Mouse (Mus musculus): Measurements from ENCODE around the gene Thsd4. TPM values are rescaled to one million over a fixed set of nuclear protein-coding genes. Genes with fewer than 3 reads are reported as not detected.
A peak's percentile ranks its signal among the peaks of the same experiment; 100 is the strongest.

The Thsd4 gene
- total RNA-seq, 1 experiment, result 1.6 TPM

DNA sequence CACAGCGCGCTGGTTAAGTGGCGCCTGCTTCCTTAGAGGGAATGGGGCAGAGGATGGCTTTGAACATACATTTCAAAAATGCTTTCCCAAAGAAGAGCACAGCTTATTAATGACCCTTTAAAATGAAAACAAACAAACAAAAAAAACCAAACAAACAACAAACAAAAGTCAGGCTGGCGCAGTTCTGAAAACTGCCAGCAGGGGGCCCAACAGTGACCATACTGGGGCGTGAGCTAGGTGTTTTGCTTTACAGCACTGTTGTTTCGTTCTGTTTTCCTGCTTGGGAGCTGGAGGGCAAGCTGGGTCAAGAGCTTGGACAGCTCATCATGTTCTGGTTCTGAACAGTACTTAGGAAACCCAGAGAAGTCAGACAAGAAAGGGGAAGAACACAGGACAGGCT is 278.3 kb downstream of the Thsd4 start:
- H3K9ac ChIP-seq (ENCODE audit: insufficient read depth, low read depth, low read length, poor library complexity, severe bottlenecking), result no peak overlapping the region

DNA sequence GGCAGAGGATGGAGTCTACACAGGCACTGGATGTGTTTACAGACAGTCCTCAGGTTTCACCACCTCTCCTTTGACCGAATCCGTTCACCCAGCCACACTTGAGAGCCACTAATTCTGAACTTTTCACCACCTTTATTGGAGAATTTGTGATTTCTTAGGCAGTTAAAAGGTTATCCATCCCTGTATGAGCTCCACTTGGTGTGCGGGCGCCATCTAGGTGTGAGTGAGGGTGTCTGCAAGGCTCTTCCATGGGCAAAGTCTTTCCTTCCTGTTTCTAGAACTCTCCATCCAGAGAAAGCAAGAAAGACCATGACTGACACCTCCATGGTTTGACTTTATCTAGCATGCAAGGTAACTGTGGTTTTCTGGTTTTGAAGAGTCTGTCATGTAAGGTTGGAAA is 284.2 kb downstream of the Thsd4 start:
- Histone ChIP-seq H3K9ac (ENCODE audit: insufficient read depth, low read depth, low read length, poor library complexity, severe bottlenecking) (no peak overlapping the region), H3K36me3 (ENCODE audit: control insufficient read depth, insufficient read depth, low read length, poor library complexity, severe bottlenecking) (no peaks in the 10 kb centered on the region), H3K4me1 (ENCODE audit: control insufficient read depth in 2 of 2, insufficient read depth in 2 of 2, low read length in 2 of 2, poor library complexity in 1 of 2) (no peaks in the 10 kb centered on the region), H3K27ac (ENCODE audit: insufficient read depth, low read depth, low read length, poor library complexity, severe bottlenecking) (no peak overlapping the region), H3K4me3 (ENCODE audit: insufficient read depth in 1 of 2, low read depth in 1 of 2, low read length in 2 of 2, poor library complexity in 1 of 2, severe bottlenecking in 1 of 2) (no peak overlapping the region), H3K9me3 (ENCODE audit: control insufficient read depth, insufficient read depth, low read depth, low read length) (no peaks in the 10 kb centered on the region)
- TF ChIP-seq ZNF384 (IDR thresholded peaks at IDR 0.05; ENCODE audit: low read depth, low read length), result no peak
- TF ChIP-seq HCFC1 (IDR thresholded peaks at IDR 0.05; ENCODE audit: borderline replicate concordance, insufficient read depth, low read length), result no peak
- no peak for TF ChIP-seq MAFK (IDR thresholded peaks at IDR 0.05; ENCODE audit: insufficient read depth, low read depth, low read length)
- no peak for TF ChIP-seq CHD2 (IDR thresholded peaks at IDR 0.05; ENCODE audit: low read depth, low read length)
- no peak for TF ChIP-seq ZC3H11A (IDR thresholded peaks at IDR 0.05; ENCODE audit: borderline replicate concordance, low read depth, low read length)
- in situ Hi-C loops (cut with MboI; ENCODE audit: low sequenced_read_pairs in 2 of 2, unreplicated experiment in 2 of 2), result no loop called here
- peak; percentile 11 for DNase-seq (ENCODE audit: low read depth, low spot score)

More for the DNA sequence above, 278.3 kb downstream of the Thsd4 start:
- H3K4me1 ChIP-seq (ENCODE audit: control insufficient read depth in 2 of 2, insufficient read depth in 2 of 2, low read length in 2 of 2, poor library complexity in 1 of 2), result no peaks in the 10 kb centered on the region
- H3K4me3 ChIP-seq (ENCODE audit: insufficient read depth in 1 of 2, low read depth in 1 of 2, low read length in 2 of 2, poor library complexity in 1 of 2, severe bottlenecking in 1 of 2), result no peak overlapping the region
- in situ Hi-C loops (cut with MboI; ENCODE audit: low sequenced_read_pairs in 2 of 2, unreplicated experiment in 2 of 2), result no loop called here
- TF ChIP-seq ZNF384 (IDR thresholded peaks at IDR 0.05; ENCODE audit: low read depth, low read length) (no peak), HCFC1 (IDR thresholded peaks at IDR 0.05; ENCODE audit: borderline replicate concordance, insufficient read depth, low read length) (no peak), MAFK (IDR thresholded peaks at IDR 0.05; ENCODE audit: insufficient read depth, low read depth, low read length) (no peak), CHD2 (IDR thresholded peaks at IDR 0.05; ENCODE audit: low read depth, low read length) (no peak), ZC3H11A (IDR thresholded peaks at IDR 0.05; ENCODE audit: borderline replicate concordance, low read depth, low read length) (no peak)
- H3K27ac ChIP-seq (ENCODE audit: insufficient read depth, low read depth, low read length, poor library complexity, severe bottlenecking), result no peak overlapping the region
- no peaks in the 10 kb centered on the region for H3K36me3 ChIP-seq (ENCODE audit: control insufficient read depth, insufficient read depth, low read length, poor library complexity, severe bottlenecking)
- DNase-seq (ENCODE audit: low read depth, low spot score), result peak; percentile 20
- no peaks in the 10 kb centered on the region for H3K9me3 ChIP-seq (ENCODE audit: control insufficient read depth, insufficient read depth, low read depth, low read length)

DNA sequence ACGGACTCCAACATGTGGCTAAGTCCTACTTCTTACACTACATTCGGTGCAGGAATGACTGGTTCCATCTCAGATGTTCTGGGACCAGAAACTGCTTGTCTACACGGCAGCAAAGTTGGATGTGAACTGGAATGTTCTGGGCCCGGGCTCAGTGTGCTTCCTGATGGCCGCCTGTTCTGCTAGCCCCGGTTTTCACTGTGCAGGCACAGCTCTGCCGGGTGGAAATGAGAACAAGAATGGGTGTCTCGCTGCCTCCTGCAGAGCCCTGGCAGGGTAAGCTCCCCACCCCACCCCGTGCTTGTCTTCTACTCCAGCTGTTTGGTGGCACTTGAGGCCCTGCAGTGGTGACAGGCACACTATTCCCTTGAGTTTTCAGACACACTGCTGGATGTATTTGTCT is 285.7 kb downstream of the Thsd4 start:
- H3K36me3 ChIP-seq (ENCODE audit: control insufficient read depth, insufficient read depth, low read length, poor library complexity, severe bottlenecking), result no peaks in the 10 kb centered on the region
- no peaks in the 10 kb centered on the region for H3K4me1 ChIP-seq (ENCODE audit: control insufficient read depth in 2 of 2, insufficient read depth in 2 of 2, low read length in 2 of 2, poor library complexity in 1 of 2)
- no peak for TF ChIP-seq ZC3H11A (IDR thresholded peaks at IDR 0.05; ENCODE audit: borderline replicate concordance, low read depth, low read length)
- TF ChIP-seq HCFC1 (IDR thresholded peaks at IDR 0.05; ENCODE audit: borderline replicate concordance, insufficient read depth, low read length), result no peak
- no peak for TF ChIP-seq MAFK (IDR thresholded peaks at IDR 0.05; ENCODE audit: insufficient read depth, low read depth, low read length)
- TF ChIP-seq CHD2 (IDR thresholded peaks at IDR 0.05; ENCODE audit: low read depth, low read length), result no peak
- no peak for TF ChIP-seq ZNF384 (IDR thresholded peaks at IDR 0.05; ENCODE audit: low read depth, low read length)
- H3K4me3 ChIP-seq (ENCODE audit: insufficient read depth in 1 of 2, low read depth in 1 of 2, low read length in 2 of 2, poor library complexity in 1 of 2, severe bottlenecking in 1 of 2), result no peak overlapping the region
- no peaks in the 10 kb centered on the region for H3K9me3 ChIP-seq (ENCODE audit: control insufficient read depth, insufficient read depth, low read depth, low read length)
- no peak overlapping the region for H3K27ac ChIP-seq (ENCODE audit: insufficient read depth, low read depth, low read length, poor library complexity, severe bottlenecking)
- in situ Hi-C loops (cut with MboI; ENCODE audit: low sequenced_read_pairs in 2 of 2, unreplicated experiment in 2 of 2), result no loop called here
- H3K9ac ChIP-seq (ENCODE audit: insufficient read depth, low read depth, low read length, poor library complexity, severe bottlenecking), result no peak overlapping the region
- DNase-seq (ENCODE audit: low read depth, low spot score), result no peak

DNA sequence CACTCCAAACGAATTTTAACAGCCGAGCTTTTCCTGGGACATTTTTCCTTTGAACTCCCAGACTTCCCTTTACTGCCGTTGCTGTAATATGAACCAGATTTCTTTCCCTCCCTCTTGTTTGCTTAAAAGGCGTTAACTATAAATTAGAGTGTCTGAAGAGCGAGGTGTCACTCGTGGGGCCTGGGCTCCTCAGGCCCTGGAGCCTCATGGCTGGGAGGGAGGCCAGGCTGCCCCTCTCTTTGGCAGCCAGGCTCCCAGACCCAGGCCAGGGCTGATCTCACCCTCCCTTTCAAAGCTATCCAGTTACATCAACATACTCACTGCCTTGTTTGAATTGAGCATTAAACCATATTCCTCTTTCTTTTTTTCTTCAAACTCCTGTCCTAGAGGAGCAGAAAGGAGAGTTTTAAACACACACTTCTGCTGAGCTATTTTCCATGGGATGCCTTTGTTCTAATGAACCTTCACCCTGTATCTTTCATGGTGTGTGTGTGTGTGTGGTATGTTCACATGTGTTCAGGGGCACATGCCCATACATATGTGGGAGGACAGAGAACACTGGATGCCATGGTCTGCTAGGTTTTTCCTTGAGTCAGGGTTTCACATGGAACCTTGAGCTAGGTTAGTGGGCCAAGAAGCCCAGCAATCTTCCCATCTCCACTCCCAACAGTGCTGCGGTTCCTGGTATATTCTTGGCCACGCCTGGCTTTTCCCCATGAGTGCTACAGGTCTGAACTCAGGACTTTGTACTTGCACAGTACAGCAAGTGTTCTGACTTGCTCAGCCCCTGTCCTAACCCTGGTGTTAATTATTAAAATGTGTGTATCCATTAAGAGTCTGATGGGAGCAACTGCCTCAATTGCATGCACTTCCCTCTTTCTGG is 287.4 kb downstream of the Thsd4 start:
- no peaks in the 10 kb centered on the region for H3K36me3 ChIP-seq (ENCODE audit: control insufficient read depth, insufficient read depth, low read length, poor library complexity, severe bottlenecking)
- DNase-seq (ENCODE audit: low read depth, low spot score), result no peak
- in situ Hi-C loops (cut with MboI; ENCODE audit: low sequenced_read_pairs in 2 of 2, unreplicated experiment in 2 of 2), result no loop called here
- no peaks in the 10 kb centered on the region for H3K4me1 ChIP-seq (ENCODE audit: control insufficient read depth in 2 of 2, insufficient read depth in 2 of 2, low read length in 2 of 2, poor library complexity in 1 of 2)
- no peaks in the 10 kb centered on the region for H3K9me3 ChIP-seq (ENCODE audit: control insufficient read depth, insufficient read depth, low read depth, low read length)
- H3K9ac ChIP-seq (ENCODE audit: insufficient read depth, low read depth, low read length, poor library complexity, severe bottlenecking), result no peak overlapping the region
- no peak overlapping the region for H3K4me3 ChIP-seq (ENCODE audit: insufficient read depth in 1 of 2, low read depth in 1 of 2, low read length in 2 of 2, poor library complexity in 1 of 2, severe bottlenecking in 1 of 2)
- no peak overlapping the region for H3K27ac ChIP-seq (ENCODE audit: insufficient read depth, low read depth, low read length, poor library complexity, severe bottlenecking)
- TF ChIP-seq ZNF384 (IDR thresholded peaks at IDR 0.05; ENCODE audit: low read depth, low read length), result no peak
- no peak for TF ChIP-seq HCFC1 (IDR thresholded peaks at IDR 0.05; ENCODE audit: borderline replicate concordance, insufficient read depth, low read length)
- no peak for TF ChIP-seq ZC3H11A (IDR thresholded peaks at IDR 0.05; ENCODE audit: borderline replicate concordance, low read depth, low read length)
- no peak for TF ChIP-seq MAFK (IDR thresholded peaks at IDR 0.05; ENCODE audit: insufficient read depth, low read depth, low read length)
- TF ChIP-seq CHD2 (IDR thresholded peaks at IDR 0.05; ENCODE audit: low read depth, low read length), result no peak
